Mouse (Mus musculus) left cerebral cortex, postnatal 4 days (tissue): Measurements from ENCODE around the gene A930004D18Rik. TPM values are rescaled to one million over a fixed set of nuclear protein-coding genes. Genes with fewer than 3 reads are reported as not detected.
"Not testable (repeated sequence)": the region's sequence is repeated elsewhere in the genome, so short reads cannot be mapped to it uniquely, and the experiment has no call there.

Source experiments
- DNase-seq: peaks from one replicate; pipeline ENCODE4 v3.0.0-alpha.2; 2022
- intact Hi-C: fragments of 180-260 bp; cut with DNase I; formaldehyde crosslinking; loops from one replicate; pipeline ENCODE4 v1.15.1; 2025
- total RNA-seq, 2 experiments: library from RNA; stranded (reverse); gene quantifications; 2 replicates each; pipeline ENCODE4 v1.2.3; 2021

A930004D18Rik gene
- total RNA-seq, 2 experiments from 2014 or later, result 3.2 to 5.2 TPM

GRCm38 (mm10) chr2:18025781-18026115 lies 11.8 kb downstream of the A930004D18Rik start:
- DNase-seq, result no peak
- intact Hi-C loops, result loop anchor here (10.0 kb wide), 1 partner anchor 591 kb away; no protein-coding TSS in a partner anchor

- no peak for DNase-seq
- intact Hi-C loops, result loop anchor here (10.0 kb wide), 1 partner anchor 590 kb away; no protein-coding TSS in a partner anchor
Measured at GRCm38 (mm10) chr2:18025116-18025515, 12.4 kb downstream of the A930004D18Rik start.

- DNase-seq, result no peak
- intact Hi-C loops, result loop anchor here (5.0 to 10.0 kb wide), 2 partner anchors 171 to 588 kb away; no protein-coding TSS in a partner anchor
Measured at GRCm38 (mm10) chr2:18022886-18023285, 14.7 kb downstream of the A930004D18Rik start.

- no peak for DNase-seq
- intact Hi-C loops, result no loop called here
Measured at GRCm38 (mm10) chr2:18019122-18019521, 18.4 kb downstream of the A930004D18Rik start.

- intact Hi-C loops, result no loop called here
- DNase-seq, result no peak
Measured at GRCm38 (mm10) chr2:18017321-18017720, 20.2 kb downstream of the A930004D18Rik start.

- no peak for DNase-seq
- intact Hi-C loops, result no loop called here
Measured at GRCm38 (mm10) chr2:18016639-18017038, 20.9 kb downstream of the A930004D18Rik start.

GRCm38 (mm10) chr2:18015581-18015980 lies 22.0 kb downstream of the A930004D18Rik start:
- intact Hi-C loops, result no loop called here
- no peak for DNase-seq

- intact Hi-C loops, result no loop called here
- no peak for DNase-seq
Measured at GRCm38 (mm10) chr2:18012866-18013265, 24.7 kb downstream of the A930004D18Rik start.

GRCm38 (mm10) chr2:18011226-18011625 lies 26.3 kb downstream of the A930004D18Rik start:
- DNase-seq, result no peak

GRCm38 (mm10) chr2:18005137-18005536 lies 32.4 kb downstream of the A930004D18Rik start:
- no peak for DNase-seq

More at GRCm38 (mm10) chr2:18011226-18011625, 26.3 kb downstream of the A930004D18Rik start:
- intact Hi-C loops, result no loop called here

GRCm38 (mm10) chr2:18004286-18004685 lies 33.3 kb downstream of the A930004D18Rik start:
- intact Hi-C loops, result no loop called here
- DNase-seq, result no peak

More at GRCm38 (mm10) chr2:18005137-18005536, 32.4 kb downstream of the A930004D18Rik start:
- intact Hi-C loops, result no loop called here

GRCm38 (mm10) chr2:18002306-18002705 lies 35.2 kb downstream of the A930004D18Rik start:
- intact Hi-C loops, result no loop called here
- no peak for DNase-seq

GRCm38 (mm10) chr2:17996858-17997257 lies 40.7 kb downstream of the A930004D18Rik start, which contains the start of gene H2al2a:
TSS of gene H2al2a (minus strand) at chr2:17996958.
- no peak for DNase-seq
- intact Hi-C loops, result no loop called here

- DNase-seq, result no peak
- intact Hi-C loops, result no loop called here
Measured at GRCm38 (mm10) chr2:17989562-17989961, 48.0 kb downstream of the A930004D18Rik start.

GRCm38 (mm10) chr2:17989115-17989514 lies 48.4 kb downstream of the A930004D18Rik start:
- intact Hi-C loops, result no loop called here
- DNase-seq, result no peak

- intact Hi-C loops, result no loop called here
Measured at GRCm38 (mm10) chr2:17986694-17987093, 50.8 kb downstream of the A930004D18Rik start.

GRCm38 (mm10) chr2:17984774-17985173 lies 52.8 kb downstream of the A930004D18Rik start:
- intact Hi-C loops, result no loop called here
- DNase-seq, result no peak

More at GRCm38 (mm10) chr2:17986694-17987093, 50.8 kb downstream of the A930004D18Rik start:
- no peak for DNase-seq

GRCm38 (mm10) chr2:17982747-17983146 lies 54.8 kb downstream of the A930004D18Rik start:
- intact Hi-C loops, result no loop called here
- no peak for DNase-seq

GRCm38 (mm10) chr2:17978706-17979105 lies 58.8 kb downstream of the A930004D18Rik start:
- no peak for DNase-seq
- intact Hi-C loops, result no loop called here

GRCm38 (mm10) chr2:17978251-17978650 lies 59.3 kb downstream of the A930004D18Rik start:
- intact Hi-C loops, DNase-seq: not testable (repeated sequence)

GRCm38 (mm10) chr2:17977645-17978044 lies 59.9 kb downstream of the A930004D18Rik start:
- DNase-seq, intact Hi-C loops: not testable (repeated sequence)

GRCm38 (mm10) chr2:17975601-17976327 lies 61.8 kb downstream of the A930004D18Rik start:
- no peak for DNase-seq
- intact Hi-C loops, result no loop called here
